8 mouse cellular contexts compared by ENCODE assay signal in genomic region chr4:155361303-155361791, GRCm38 (mm10). TPM values are rescaled to one million over a fixed set of nuclear protein-coding genes. Genes with fewer than 3 reads are reported as not detected.
DNase-seq lines count a peak whose midpoint lies in the region; ATAC-seq and TF ChIP-seq lines count a peak whose summit lies in the region.

Gene Prkcz, minus strand, starts transcription at chr4:155361361.

- H3K36me3 ChIP-seq in forebrain, embryonic 13.5 days (ENCODE audit: poor library complexity, severe bottlenecking), result no peaks in the 10 kb centered on the region
- no peaks in the 10 kb centered on the region for H3K36me3 ChIP-seq in liver, postnatal 0 days (replicated peaks; ENCODE audit: insufficient read depth, low read length)

- no peak for TF ChIP-seq POLR2A in olfactory bulb, adult 2 months (IDR thresholded peaks at IDR 0.05; ENCODE audit: insufficient read depth, low read depth, low read length)

- DNase-seq in layer of hippocampus, adult 11-12 months (ENCODE audit: low spot score), result peak; percentile 71
- no peak for DNase-seq in layer of hippocampus, adult 9-10 months (ENCODE audit: low spot score)
- DNase-seq in heart, postnatal 25 days (ENCODE audit: low spot score), result peak; percentile 48
- peak; percentile 73 for DNase-seq in large intestine, adult 2 months (ENCODE audit: low read depth, low spot score)
- DNase-seq in liver, postnatal 0 days, result peak; percentile 83
- peak; percentile 88 for DNase-seq in testis, postnatal 14 days (ENCODE audit: low spot score)

- intact Hi-C loops in heart, postnatal 25 days (cut with DNase I), result loop anchor here (10.0 kb wide), 1 partner anchor 213 kb away; no protein-coding TSS in a partner anchor

- H3K27me3 ChIP-seq in forebrain, embryonic 13.5 days, result peaks cover 64% of the 10 kb centered on the region
- peaks cover 25% of the 10 kb centered on the region for H3K27me3 ChIP-seq in liver, postnatal 0 days (ENCODE audit: insufficient read depth, low read length)

- H3K9ac ChIP-seq in forebrain, embryonic 13.5 days, result no peak within 1 kb of the TSS
- H3K9ac ChIP-seq in liver, postnatal 0 days (replicated peaks), result peak within 1 kb of the TSS; percentile 41; the same call in 1 of the 2 replicates

- peak; percentile 61; the same call in 1 of the 2 replicates for ATAC-seq in forebrain, embryonic 13.5 days
- ATAC-seq in liver, postnatal 0 days, result peak; percentile 97

- TF ChIP-seq CTCF in liver, postnatal 0 days (IDR thresholded peaks at IDR 0.05; ENCODE audit: low read depth), result no peak
- TF ChIP-seq CTCF in olfactory bulb, adult 2 months (IDR thresholded peaks at IDR 0.05; ENCODE audit: insufficient read depth, low read depth, low read length), result no peak

- H3K4me3 ChIP-seq in forebrain, embryonic 13.5 days, result peak within 1 kb of the TSS; percentile 41
- peak within 1 kb of the TSS; percentile 47 for H3K4me3 ChIP-seq in liver, postnatal 0 days (ENCODE audit: low read depth, low read length)
- H3K4me3 ChIP-seq in olfactory bulb, adult 2 months (ENCODE audit: insufficient read depth, low read depth, low read length), result peak within 1 kb of the TSS; percentile 39

- no peaks in the 10 kb centered on the region for H3K9me3 ChIP-seq in forebrain, embryonic 13.5 days (replicated peaks)
- no peaks in the 10 kb centered on the region for H3K9me3 ChIP-seq in liver, postnatal 0 days (ENCODE audit: low read length)

- no peak for TF ChIP-seq EP300 in liver, postnatal 0 days (IDR thresholded peaks at IDR 0.05; ENCODE audit: low read depth)

- peak within 1 kb of the TSS; percentile 61 for H3K4me2 ChIP-seq in forebrain, embryonic 13.5 days
- H3K4me2 ChIP-seq in liver, postnatal 0 days (ENCODE audit: low read depth, low read length), result peak within 1 kb of the TSS; percentile 65

- H3K4me1 ChIP-seq in forebrain, embryonic 13.5 days, result peaks cover 14% of the 10 kb centered on the region; the same call in 1 of the 2 replicates
- no peaks in the 10 kb centered on the region for H3K4me1 ChIP-seq in liver, postnatal 0 days (ENCODE audit: insufficient read depth)
- H3K4me1 ChIP-seq in olfactory bulb, adult 2 months (ENCODE audit: control insufficient read depth, insufficient read depth, low read length), result peaks cover 8% of the 10 kb centered on the region; the same call in 1 of the 2 replicates

- H3K27ac ChIP-seq in forebrain, embryonic 13.5 days, result no peak within 1 kb of the TSS
- peak within 1 kb of the TSS; percentile 55; the same call in 1 of the 2 replicates for H3K27ac ChIP-seq in liver, postnatal 0 days (ENCODE audit: low read depth)
- H3K27ac ChIP-seq in olfactory bulb, adult 2 months (ENCODE audit: insufficient read depth, low read depth, low read length), result no peak within 1 kb of the TSS

- under 1% methylated on average over 51 of the region's 51 CpGs for WGBS in forebrain, embryonic 13.5 days
- under 1% methylated on average over 51 of the region's 51 CpGs for WGBS in large intestine, adult 2 months
- WGBS in liver, postnatal 0 days (ENCODE audit: insufficient replicate concordance), result 1% methylated on average over 47 of the region's 51 CpGs
- WGBS in olfactory bulb, adult 2 months, result 1% methylated on average over 51 of the region's 51 CpGs

RNA-seq across cellular contexts. Expression of gene Prkcz, which starts in this region (rescaled TPM):
- polyA plus RNA-seq in forebrain, embryonic 13.5 days (2015; fragmentation: Nextera tagmentation; extraction: Ambion mirVana), result 33.2 and 42.1 TPM in 2 replicates
- 1 to 10 TPM; 1.7 to 2.3 TPM for total RNA-seq in heart, postnatal 25 days (2021)
- polyA plus RNA-seq in large intestine, adult 2 months (2012; rRNA removed), result 79.9 and 81.5 TPM in 2 replicates
- polyA plus RNA-seq in liver, postnatal 0 days (2015; fragmentation: Nextera tagmentation; extraction: Ambion mirVana), result 3.0 TPM in 2 replicates
- polyA plus RNA-seq in olfactory bulb, adult 2 months (2012; ENCODE audit: insufficient read depth, insufficient read length, low replicate concordance, missing spikeins), result not detected in 2 replicates
